Mouse (Mus musculus) hindbrain, embryonic 13.5 days (tissue): ENCODE measurements around the gene Pde2a. TPM values are rescaled to one million over a fixed set of nuclear protein-coding genes. Genes with fewer than 3 reads are reported as not detected.
A peak's percentile ranks its signal among the peaks of the same experiment; 100 is the strongest.

Experiments
- ATAC-seq: fragments of 200-750 bp; cut with Nextera tagmentation; 2 replicates; pipeline ENCODE4 v1.8.0; 2017; ENCODE audit warnings: moderate TSS enrichment; ENCODE audit not compliant: low FRiP score
- H3K27ac ChIP-seq: fragments of 300-500 bp; sonication (generic); 2 replicates; pipeline ENCODE4 v1.5.1; 2015; ENCODE audit warnings: inconsistent platforms, mild to moderate bottlenecking, moderate library complexity
- H3K27me3 ChIP-seq: fragments of 300-500 bp; sonication (generic); 2 replicates; pipeline ENCODE4 v1.6.1; 2015; ENCODE audit warnings: mild to moderate bottlenecking, inconsistent platforms
- H3K36me3 ChIP-seq: fragments of 300-500 bp; sonication (generic); 2 replicates; pipeline ENCODE4 v1.6.1; 2015; ENCODE audit warnings: mild to moderate bottlenecking, inconsistent platforms
- H3K4me1 ChIP-seq: fragments of 300-500 bp; sonication (generic); replicated peaks from 2 replicates; pipeline ENCODE4 v1.6.1; 2015; ENCODE audit warnings: inconsistent platforms
- H3K4me2 ChIP-seq: fragments of 300-500 bp; sonication (generic); 2 replicates; pipeline ENCODE4 v1.6.1; 2015; ENCODE audit warnings: inconsistent platforms, mild to moderate bottlenecking, moderate library complexity
- H3K4me3 ChIP-seq: fragments of 300-500 bp; sonication (generic); 2 replicates; pipeline ENCODE4 v1.5.1; 2015; ENCODE audit warnings: mild to moderate bottlenecking, inconsistent platforms
- H3K9ac ChIP-seq: fragments of 300-500 bp; sonication (generic); 2 replicates; pipeline ENCODE4 v1.6.1; 2015; ENCODE audit warnings: mild to moderate bottlenecking, inconsistent platforms
- H3K9me3 ChIP-seq: fragments of 300-500 bp; sonication (generic); 2 replicates; pipeline ENCODE4 v1.6.1; 2016; ENCODE audit warnings: inconsistent platforms
- WGBS: fragments of 180-500 bp; shearing (Covaris S2); methylation state at CpG from one replicate; pipeline ENCODE4 v1.1.7; 2015; 5-methylcytosine and 5-hydroxymethylcytosine counted together
- polyA plus RNA-seq: library from polyadenylated mRNA; unstranded; fragments of >200 nt; fragmentation: Nextera tagmentation; extraction: Ambion mirVana; gene quantifications from 2 replicates; pipeline ENCODE4 v1.2.1, GENCODE M21; 2015

The Pde2a gene
- polyA plus RNA-seq, 1 experiment from 2014 or later, result 28.8 TPM

DNA sequence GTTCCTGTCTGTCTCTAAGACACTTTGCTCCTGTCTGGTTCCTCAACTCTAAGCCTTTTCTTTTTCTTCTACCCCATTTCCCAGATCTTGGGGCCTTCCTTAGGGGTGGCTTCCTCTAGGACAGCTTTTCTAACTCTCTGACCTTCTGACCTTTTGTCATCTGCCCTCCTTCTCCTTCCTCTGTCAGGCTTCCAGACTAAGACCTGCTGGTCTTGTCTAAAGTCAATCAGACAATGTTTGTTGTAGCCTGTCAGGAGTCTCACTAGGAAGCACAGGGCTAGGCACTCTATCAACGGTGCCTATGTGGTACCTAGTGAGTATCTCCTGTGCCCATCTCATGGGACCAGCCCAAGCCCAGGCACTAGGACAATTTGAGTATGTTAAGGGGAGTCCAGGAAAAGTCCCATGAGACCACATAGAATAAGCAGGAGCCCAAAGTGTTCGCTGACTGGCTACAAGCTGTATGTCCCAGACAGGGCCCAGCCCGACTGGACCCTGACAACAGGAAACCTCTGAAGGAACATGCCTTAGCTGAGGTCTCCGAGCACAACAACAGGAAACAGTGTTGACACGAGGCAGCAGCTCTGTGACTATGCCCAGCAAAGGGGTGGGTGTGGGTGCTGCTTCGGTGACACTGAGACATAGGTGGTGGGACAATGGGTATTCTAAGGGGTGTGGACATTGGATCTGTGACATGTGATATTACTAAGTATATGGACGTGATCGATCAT is 44.5 kb downstream of the Pde2a start:
- Histone ChIP-seq H3K27me3 (no peaks in the 10 kb centered on the region), H3K27ac (peak overlapping the region; percentile 2; the same call in 1 of the 2 replicates), H3K4me1 (peaks cover 55% of the 10 kb centered on the region), H3K9ac (no peak overlapping the region), H3K4me2 (no peak overlapping the region), H3K4me3 (no peak overlapping the region), H3K36me3 (no peaks in the 10 kb centered on the region), H3K9me3 (no peaks in the 10 kb centered on the region)
- no peak for ATAC-seq
- WGBS, result 87% methylated on average over 8 of the region's 8 CpGs

DNA sequence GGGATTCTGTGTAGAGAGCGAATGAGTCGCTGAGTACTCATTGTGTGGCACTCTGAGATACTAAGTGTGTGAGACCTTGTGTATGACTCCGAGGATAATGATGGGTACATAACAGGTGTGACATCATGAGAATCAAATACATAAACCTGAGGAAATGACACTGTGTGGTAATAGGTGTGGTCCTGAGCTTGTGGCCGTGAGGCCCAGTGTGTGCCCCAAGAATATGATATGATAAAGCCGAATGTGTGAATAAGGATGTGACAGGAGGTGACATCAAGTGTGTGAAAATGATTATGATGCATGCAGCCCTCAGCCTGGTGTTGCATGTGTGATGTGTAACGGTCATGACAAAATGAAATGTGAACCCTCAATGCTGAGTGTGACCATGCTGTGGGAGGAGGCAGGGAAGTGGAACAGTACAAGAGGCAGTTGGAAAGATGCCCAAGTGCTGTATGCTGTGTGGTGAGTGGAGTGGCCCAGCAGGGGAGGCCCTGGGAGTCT is 45.1 kb downstream of the Pde2a start:
- no peak overlapping the region for H3K4me3 ChIP-seq
- H3K4me2 ChIP-seq, result no peak overlapping the region
- no peaks in the 10 kb centered on the region for H3K36me3 ChIP-seq
- ATAC-seq, result no peak
- peaks cover 55% of the 10 kb centered on the region for H3K4me1 ChIP-seq
- no peaks in the 10 kb centered on the region for H3K9me3 ChIP-seq
- WGBS, result 87% methylated on average over 6 of the region's 6 CpGs
- no peak overlapping the region for H3K9ac ChIP-seq
- no peaks in the 10 kb centered on the region for H3K27me3 ChIP-seq
- peak overlapping the region; percentile 2; the same call in 1 of the 2 replicates for H3K27ac ChIP-seq

DNA sequence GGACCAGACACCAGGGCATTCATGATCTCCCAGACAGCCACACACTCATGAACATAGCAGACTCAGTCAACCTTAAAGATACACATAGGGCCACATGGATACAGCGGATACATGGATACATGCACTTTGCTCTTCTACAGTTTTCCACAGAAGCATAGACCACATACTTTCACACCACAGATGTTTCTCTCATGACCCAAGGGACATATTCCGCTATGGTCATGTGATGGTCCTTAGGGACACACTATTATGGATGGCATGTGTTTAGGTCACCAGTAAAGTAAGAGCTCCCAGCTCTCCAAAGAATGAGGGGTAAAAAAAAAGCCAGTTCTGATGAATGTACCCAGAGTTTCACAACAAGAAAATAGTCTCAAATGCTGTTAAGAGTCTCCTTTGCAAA is 49.9 kb downstream of the Pde2a start:
- ATAC-seq, result no peak
- no peak overlapping the region for H3K4me3 ChIP-seq
- 87% methylated on average over 2 of the region's 2 CpGs for whole genome bisulfite sequencing
- no peak overlapping the region for H3K9ac ChIP-seq
- H3K9me3 ChIP-seq, result no peaks in the 10 kb centered on the region
- 0 out of 2 replicates have a peak, but pooled peaks cover 3% of the 10 kb centered on the region for H3K27me3 ChIP-seq
- no peaks in the 10 kb centered on the region for H3K36me3 ChIP-seq
- H3K27ac ChIP-seq, result no peak overlapping the region
- peaks cover 26% of the 10 kb centered on the region for H3K4me1 ChIP-seq
- no peak overlapping the region for H3K4me2 ChIP-seq

DNA sequence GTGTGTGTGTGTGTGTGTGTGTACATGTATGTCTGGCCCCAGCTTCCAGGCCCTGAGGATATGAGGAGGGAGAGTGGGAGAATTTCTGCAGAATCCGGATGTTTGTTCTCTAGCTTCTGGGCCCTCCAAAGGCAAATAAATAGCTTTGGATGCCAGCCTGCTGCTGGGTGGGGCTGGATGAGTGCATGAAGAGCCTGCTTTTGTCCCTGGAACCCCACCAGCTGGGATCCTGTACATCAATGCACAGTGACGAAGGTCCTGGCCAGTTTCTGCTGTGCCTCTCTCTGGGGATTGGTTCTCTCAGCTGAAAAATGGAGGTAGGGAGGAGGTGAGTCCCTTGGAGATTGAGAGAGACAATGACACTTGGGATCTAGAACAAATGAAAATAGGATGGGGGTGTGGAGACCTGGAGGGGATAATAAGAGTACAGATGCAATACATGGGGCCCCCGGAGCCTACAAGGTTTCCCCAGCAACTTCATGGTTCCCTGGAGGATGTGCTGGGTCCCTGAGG is 50.5 kb downstream of the Pde2a start:
- Histone ChIP-seq H3K9me3 (no peaks in the 10 kb centered on the region), H3K4me2 (no peak overlapping the region), H3K9ac (no peak overlapping the region), H3K4me1 (peaks cover 23% of the 10 kb centered on the region), H3K36me3 (no peaks in the 10 kb centered on the region), H3K27ac (no peak overlapping the region), H3K27me3 (0 out of 2 replicates have a peak, but pooled peaks cover 4% of the 10 kb centered on the region), H3K4me3 (no peak overlapping the region)
- 35% methylated on average over 3 of the region's 3 CpGs for WGBS
- ATAC-seq, result no peak

GRCm38 (mm10) chr7:101472598-101473558 is 51.4 kb downstream of the Pde2a start:
- no peaks in the 10 kb centered on the region for H3K36me3 ChIP-seq
- H3K9ac ChIP-seq, result no peak overlapping the region
- H3K4me3 ChIP-seq, result no peak overlapping the region
- H3K9me3 ChIP-seq, result no peaks in the 10 kb centered on the region
- 0 out of 2 replicates have a peak, but pooled peaks cover 4% of the 10 kb centered on the region for H3K27me3 ChIP-seq
- H3K4me1 ChIP-seq, result peaks cover 23% of the 10 kb centered on the region
- no peak overlapping the region for H3K27ac ChIP-seq
- H3K4me2 ChIP-seq, result no peak overlapping the region
- no peak for ATAC-seq
- WGBS, result 57% methylated on average over 10 of the region's 10 CpGs

DNA sequence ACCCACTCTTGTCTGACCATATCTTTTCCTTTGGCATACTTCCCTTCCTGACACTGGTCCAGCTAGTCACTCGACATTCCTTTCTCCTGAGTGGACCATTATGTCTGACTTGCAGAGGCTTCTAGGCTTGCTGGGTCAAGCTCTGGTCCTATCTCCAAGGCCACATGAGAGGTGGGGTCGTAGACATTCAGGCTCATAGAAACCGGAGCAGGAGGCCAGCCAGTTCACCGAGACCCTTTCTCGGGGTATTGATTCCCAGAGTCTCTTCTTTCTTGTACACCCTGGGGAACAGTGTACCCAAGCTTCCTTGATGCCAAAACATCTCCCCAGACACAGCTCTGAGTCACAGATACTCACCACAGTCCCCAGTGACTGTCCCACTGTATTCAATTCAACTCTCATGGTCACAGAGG is 52.9 kb downstream of the Pde2a start:
- peaks cover 28% of the 10 kb centered on the region for H3K4me1 ChIP-seq
- WGBS, result 91% methylated on average over 5 of the region's 5 CpGs
- H3K9ac ChIP-seq, result no peak overlapping the region
- no peak overlapping the region for H3K27ac ChIP-seq
- no peaks in the 10 kb centered on the region for H3K9me3 ChIP-seq
- 0 out of 2 replicates have a peak, but pooled peaks cover 4% of the 10 kb centered on the region for H3K27me3 ChIP-seq
- H3K4me2 ChIP-seq, result no peak overlapping the region
- H3K4me3 ChIP-seq, result no peak overlapping the region
- no peak for ATAC-seq
- H3K36me3 ChIP-seq, result no peaks in the 10 kb centered on the region

DNA sequence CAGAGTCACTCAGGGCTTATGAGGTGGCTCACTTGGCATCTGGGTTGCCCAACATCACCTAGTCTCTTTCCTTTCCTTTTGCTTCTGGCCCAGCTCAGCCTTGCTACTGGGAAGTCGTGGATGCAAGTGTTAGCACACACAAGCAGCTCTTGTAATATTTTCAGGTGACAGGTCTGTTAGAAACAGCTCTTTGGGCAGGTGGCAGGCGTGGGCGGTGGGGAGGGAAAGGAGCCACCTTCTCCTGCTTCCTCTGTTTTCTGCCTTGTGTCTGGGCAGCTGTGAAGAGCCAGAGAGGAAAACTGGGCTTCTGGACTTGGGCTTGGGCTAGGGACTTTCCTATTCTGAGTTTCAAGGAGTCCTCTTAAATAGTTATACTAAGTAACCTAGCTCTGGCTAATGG is 54.5 kb downstream of the Pde2a start:
- H3K4me2 ChIP-seq, result no peak overlapping the region
- ATAC-seq, result no peak
- WGBS, result 82% methylated on average over 3 of the region's 3 CpGs
- H3K4me1 ChIP-seq, result peaks cover 33% of the 10 kb centered on the region
- no peaks in the 10 kb centered on the region for H3K9me3 ChIP-seq
- no peak overlapping the region; the same call in 1 of the 2 replicates for H3K9ac ChIP-seq
- H3K27me3 ChIP-seq, result 0 out of 2 replicates have a peak, but pooled peaks cover 4% of the 10 kb centered on the region
- no peak overlapping the region for H3K4me3 ChIP-seq
- no peak overlapping the region for H3K27ac ChIP-seq
- H3K36me3 ChIP-seq, result no peaks in the 10 kb centered on the region

DNA sequence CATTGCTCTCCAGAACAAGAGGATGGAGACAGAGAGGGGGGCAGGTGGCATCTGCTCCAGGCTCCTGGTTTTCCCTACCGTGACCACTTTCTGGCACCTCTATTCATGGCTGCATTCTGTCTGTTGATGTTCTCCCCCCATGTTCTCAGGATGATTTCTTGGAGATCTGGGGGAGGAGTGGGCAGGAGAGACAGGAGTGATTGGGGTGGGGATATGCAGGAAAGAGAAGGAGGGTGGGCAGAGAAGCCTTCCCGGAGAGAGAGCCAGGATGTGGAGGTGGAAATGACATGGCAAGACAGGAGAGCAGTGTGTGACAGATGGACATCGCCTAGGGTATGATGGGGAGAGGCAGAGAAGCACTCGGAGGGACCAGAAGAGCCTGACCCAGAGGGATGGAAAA is 55.0 kb downstream of the Pde2a start:
- Histone ChIP-seq H3K4me2 (no peak overlapping the region), H3K9ac (no peak overlapping the region), H3K36me3 (no peaks in the 10 kb centered on the region), H3K27ac (no peak overlapping the region), H3K4me3 (no peak overlapping the region), H3K27me3 (0 out of 2 replicates have a peak, but pooled peaks cover 4% of the 10 kb centered on the region), H3K4me1 (peaks cover 30% of the 10 kb centered on the region), H3K9me3 (no peaks in the 10 kb centered on the region)
- WGBS, result 73% methylated on average over 4 of the region's 4 CpGs
- no peak for ATAC-seq

DNA sequence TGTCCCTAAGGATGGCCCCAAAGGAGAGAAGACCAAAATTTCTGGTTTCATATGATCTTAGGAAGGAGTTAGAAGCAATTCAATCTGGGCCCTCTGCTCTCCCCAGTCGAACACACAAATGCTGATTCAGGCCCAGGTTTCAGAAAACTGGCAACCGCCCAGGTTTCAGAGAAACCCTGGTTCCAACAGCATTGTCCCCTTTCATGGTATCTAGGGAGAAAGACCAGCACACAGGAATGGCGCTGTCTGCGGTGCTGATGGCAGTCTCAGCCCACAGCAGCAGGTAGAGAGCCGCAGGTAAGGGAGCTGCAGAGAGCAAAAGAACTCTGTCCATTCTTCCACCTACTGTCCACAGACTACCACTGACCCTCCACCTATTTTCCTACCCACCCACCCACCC is 55.7 kb downstream of the Pde2a start:
- no peak for ATAC-seq
- Histone ChIP-seq H3K27me3 (0 out of 2 replicates have a peak, but pooled peaks cover 4% of the 10 kb centered on the region), H3K9me3 (no peaks in the 10 kb centered on the region), H3K4me1 (peaks cover 28% of the 10 kb centered on the region), H3K4me3 (no peak overlapping the region), H3K36me3 (no peaks in the 10 kb centered on the region), H3K4me2 (no peak overlapping the region), H3K9ac (no peak overlapping the region), H3K27ac (no peak overlapping the region)
- WGBS, result 53% methylated on average over 5 of the region's 5 CpGs

GRCm38 (mm10) chr7:101478099-101478498 is 56.6 kb downstream of the Pde2a start:
- Histone ChIP-seq H3K9ac (no peak overlapping the region), H3K9me3 (no peaks in the 10 kb centered on the region)
- 70% methylated on average over 5 of the region's 5 CpGs for WGBS

DNA sequence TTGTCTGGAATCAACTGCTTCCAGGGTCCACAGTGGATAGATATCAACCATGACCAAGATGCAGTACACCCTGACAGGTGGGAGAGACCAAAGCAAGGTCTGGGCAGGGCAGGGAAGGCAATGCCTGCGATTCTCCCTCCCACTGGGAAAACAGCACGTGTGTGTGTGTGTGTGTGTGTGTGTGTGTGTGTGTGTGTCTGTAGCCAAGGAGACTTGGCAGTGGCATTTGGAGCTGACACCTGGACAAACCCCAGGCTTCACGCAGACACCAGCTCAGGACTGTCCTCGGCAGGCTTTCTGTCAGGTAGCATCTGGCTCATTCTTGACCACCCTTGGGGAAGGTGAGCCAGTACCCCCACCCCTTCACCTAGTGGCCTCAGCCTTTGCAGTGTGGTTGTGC is 58.4 kb downstream of the Pde2a start:
- Histone ChIP-seq H3K9me3 (no peaks in the 10 kb centered on the region), H3K27ac (no peak overlapping the region), H3K4me1 (peaks cover 39% of the 10 kb centered on the region), H3K4me2 (no peak overlapping the region), H3K4me3 (no peak overlapping the region), H3K9ac (no peak overlapping the region), H3K36me3 (no peaks in the 10 kb centered on the region), H3K27me3 (0 out of 2 replicates have a peak, but pooled peaks cover 4% of the 10 kb centered on the region)
- ATAC-seq, result no peak
- WGBS, result 85% methylated on average over 4 of the region's 4 CpGs

More at GRCm38 (mm10) chr7:101478099-101478498, 56.6 kb downstream of the Pde2a start:
- Histone ChIP-seq H3K36me3 (no peaks in the 10 kb centered on the region), H3K4me3 (no peak overlapping the region), H3K27me3 (0 out of 2 replicates have a peak, but pooled peaks cover 4% of the 10 kb centered on the region), H3K4me1 (peaks cover 34% of the 10 kb centered on the region), H3K27ac (no peak overlapping the region), H3K4me2 (no peak overlapping the region)
- ATAC-seq, result no peak

GRCm38 (mm10) chr7:101480671-101481070 is 59.2 kb downstream of the Pde2a start:
- WGBS, result 57% methylated on average over 6 of the region's 6 CpGs
- no peaks in the 10 kb centered on the region for H3K9me3 ChIP-seq

More at GRCm38 (mm10) chr7:101480671-101481070, 59.2 kb downstream of the Pde2a start:
- H3K27me3 ChIP-seq, result 0 out of 2 replicates have a peak, but pooled peaks cover 4% of the 10 kb centered on the region
- no peak overlapping the region for H3K4me2 ChIP-seq
- H3K36me3 ChIP-seq, result no peaks in the 10 kb centered on the region
- ATAC-seq, result no peak
- H3K4me3 ChIP-seq, result no peak overlapping the region
- H3K9ac ChIP-seq, result no peak overlapping the region
- H3K27ac ChIP-seq, result no peak overlapping the region
- H3K4me1 ChIP-seq, result peaks cover 39% of the 10 kb centered on the region
